13 mouse cellular contexts compared by ENCODE assay signal in the genomic region with DNA sequence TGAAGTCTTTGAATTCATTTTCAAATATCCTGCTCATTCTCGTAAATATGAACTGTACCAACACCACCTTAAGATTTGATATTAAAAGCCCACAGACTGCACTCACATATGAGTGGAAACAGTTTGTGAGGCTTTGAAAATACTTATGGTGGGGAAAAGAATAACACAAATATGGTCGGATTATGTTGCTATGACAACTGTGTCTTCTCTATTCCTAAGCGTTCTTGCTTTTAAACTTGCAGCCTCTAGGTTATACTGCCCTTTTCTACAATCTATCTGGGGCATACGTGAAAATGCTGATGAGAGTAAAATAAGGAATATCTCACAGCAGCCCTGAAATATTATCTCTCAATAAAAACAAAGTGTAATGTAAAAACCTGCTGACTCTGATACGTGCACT.
"Had no signal": no experiment of that assay in that cellular context is flagged by ENCODE, and none has a peak within 500 bp of the region (broad histone marks: within the 10 kb centered on the region; RNA-seq: fewer than 3 reads in every experiment).

No protein-coding gene starts in this region.

- H3K4me2 ChIP-seq: limb, embryonic 15.5 days; liver, embryonic 12.5 days; lung, embryonic 14.5 days; midbrain, embryonic 12.5 days had no signal

- DNase-seq: kidney, adult 2 months; kidney, postnatal 36 days; lung, embryonic 14.5 days; lung, postnatal 10 days; lung, postnatal 4 days; right cerebral cortex, postnatal 25 days; thymus, postnatal 36 days had no signal

- H3K9ac ChIP-seq: limb, embryonic 15.5 days; liver, embryonic 12.5 days; lung, embryonic 14.5 days; midbrain, embryonic 12.5 days had no signal

- ATAC-seq: intestine, embryonic 16.5 days; liver, embryonic 12.5 days had no signal

- H3K4me1 ChIP-seq: limb, embryonic 15.5 days; liver, embryonic 12.5 days; midbrain, embryonic 12.5 days had no signal

- H3K4me3 ChIP-seq: layer of hippocampus, adult 2 months; limb, embryonic 15.5 days; liver, embryonic 12.5 days; midbrain, embryonic 12.5 days had no signal

- H3K9me3 ChIP-seq: limb, embryonic 15.5 days; liver, embryonic 12.5 days; midbrain, embryonic 12.5 days had no signal

- H3K36me3 ChIP-seq: limb, embryonic 15.5 days; liver, embryonic 12.5 days; midbrain, embryonic 12.5 days had no signal

- H3K27ac ChIP-seq: kidney, postnatal 0 days; layer of hippocampus, adult 2 months; limb, embryonic 15.5 days; liver, embryonic 12.5 days; midbrain, embryonic 12.5 days had no signal

- H3K27me3 ChIP-seq: limb, embryonic 15.5 days; liver, embryonic 12.5 days; midbrain, embryonic 12.5 days had no signal
